Comparison of ENCODE assay signal across 15 mouse cellular contexts in genomic region chr17:80522229-80522556, GRCm38 (mm10).
"Had no signal": no experiment of that assay in that cellular context is flagged by ENCODE, and none has a peak within 500 bp of the region (broad histone marks: within the 10 kb centered on the region; RNA-seq: fewer than 3 reads in every experiment).

No protein-coding gene starts in this region.

- H3K9ac ChIP-seq: limb, embryonic 15.5 days; liver, embryonic 14.5 days; neural tube, embryonic 13.5 days had no signal

- H3K9me3 ChIP-seq: limb, embryonic 15.5 days; neural tube, embryonic 13.5 days had no signal

- H3K4me2 ChIP-seq: limb, embryonic 15.5 days; neural tube, embryonic 13.5 days had no signal

- H3K27ac ChIP-seq: kidney, postnatal 0 days; limb, embryonic 15.5 days; liver, embryonic 14.5 days; neural tube, embryonic 13.5 days had no signal

- H3K4me3 ChIP-seq: limb, embryonic 15.5 days; neural tube, embryonic 13.5 days had no signal

- DNase-seq: kidney, adult 11 months; kidney, adult 9 months; kidney, postnatal 36 days; layer of hippocampus, adult 9-11 months; layer of hippocampus, postnatal 36 days; lung, adult 18-20 months; lung, postnatal 36 days; midbrain, embryonic 14.5 days; retina, postnatal 1 day; right cerebral cortex, postnatal 4 days; spleen, adult 18-20 months had no signal

- H3K4me1 ChIP-seq: limb, embryonic 15.5 days; neural tube, embryonic 13.5 days had no signal

- H3K36me3 ChIP-seq: limb, embryonic 15.5 days; neural tube, embryonic 13.5 days had no signal

- H3K27me3 ChIP-seq: limb, embryonic 15.5 days; neural tube, embryonic 13.5 days had no signal
